Mouse (Mus musculus) bone marrow, adult 2 months (tissue): ENCODE measurements around the gene Plekhg2.
"Not testable (repeated sequence)": the region's sequence is repeated elsewhere in the genome, so short reads cannot be mapped to it uniquely, and the experiment has no call there.

Source experiments
- CTCF ChIP-seq: fragments of 200-500 bp; IDR thresholded peaks from 2 replicates; pipeline ENCODE4 v1.5.1; 2011; ENCODE audit warnings: low read length, control low read depth; ENCODE audit not compliant: control insufficient read depth, insufficient read depth
- POLR2A ChIP-seq: fragments of 200-500 bp; IDR thresholded peaks from 2 replicates; pipeline ENCODE4 v1.6.1; 2011; ENCODE audit warnings: low read depth, mild to moderate bottlenecking, control low read depth, low read length, borderline replicate concordance; ENCODE audit not compliant: control insufficient read depth

GRCm38 (mm10) chr7:28386877-28387276 lies 14.5 kb upstream of the Plekhg2 start:
- not testable (repeated sequence) for TF ChIP-seq CTCF, POLR2A
